Mouse (Mus musculus): ENCODE results near the gene Usp6nl.

Usp6nl gene

DNA sequence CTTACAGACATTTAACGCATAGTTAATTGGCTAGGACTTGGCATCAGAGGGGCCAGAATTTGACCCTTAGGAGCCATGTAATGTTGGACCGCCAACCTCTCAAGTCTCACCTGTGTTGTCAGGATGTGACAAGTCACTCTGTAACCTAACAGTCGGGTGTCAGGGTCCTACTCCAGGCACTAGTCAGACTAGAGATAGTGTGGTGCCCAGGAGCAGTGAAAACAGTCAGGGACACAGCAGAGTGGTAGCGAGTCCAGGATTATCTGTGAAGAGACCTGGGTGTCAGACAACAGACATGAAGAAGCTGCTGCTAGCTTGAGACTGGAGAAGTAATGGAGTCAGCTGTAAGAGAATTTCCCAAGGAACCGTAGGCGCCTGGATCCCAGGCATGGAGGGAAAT is 45.0 kb downstream of the Usp6nl start:
- no peak for DNase-seq (ENCODE audit: low spot score in 2 of 2)

DNA sequence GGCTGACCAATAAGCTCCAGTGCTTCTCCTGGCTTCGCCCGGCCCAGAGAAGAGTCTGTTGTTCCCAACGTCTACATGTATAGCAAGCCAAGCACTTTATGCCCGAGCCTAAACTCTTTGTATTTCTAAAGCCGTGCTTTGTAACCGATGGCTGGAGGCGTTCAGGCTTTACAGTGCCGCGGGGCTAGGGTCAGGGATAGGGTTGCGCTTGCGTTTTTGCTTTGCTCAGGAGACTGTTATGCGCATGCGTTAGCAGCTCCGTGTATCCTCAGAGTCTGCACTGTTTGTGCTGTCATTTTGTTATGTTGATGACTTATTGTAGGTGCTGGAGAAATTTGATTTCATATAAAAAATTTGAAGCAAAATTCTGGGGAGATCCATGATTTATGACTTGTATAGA is 51.7 kb downstream of the Usp6nl start:
- no peak for DNase-seq (ENCODE audit: low spot score in 2 of 2)

DNA sequence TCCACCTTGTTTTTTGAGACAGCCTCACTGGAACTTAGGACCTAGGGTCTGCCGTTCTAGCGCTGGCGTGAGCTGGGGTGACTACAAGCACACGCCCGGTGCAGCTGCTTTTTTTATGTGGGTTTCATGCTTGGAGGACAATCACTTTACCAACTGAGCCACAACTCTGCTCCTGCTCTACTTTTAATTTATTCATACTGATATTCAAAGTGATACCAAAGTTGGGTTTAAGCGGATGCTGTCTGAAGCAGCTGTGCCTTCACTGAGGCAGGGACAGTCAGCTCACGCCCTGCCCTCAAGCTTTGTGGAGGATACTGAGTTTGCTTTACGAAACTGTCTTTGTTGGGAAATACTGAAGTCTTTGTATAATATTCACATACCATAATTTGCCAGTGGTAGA is 53.6 kb downstream of the Usp6nl start:
- DNase-seq (ENCODE audit: low spot score in 2 of 2) = no peak

DNA sequence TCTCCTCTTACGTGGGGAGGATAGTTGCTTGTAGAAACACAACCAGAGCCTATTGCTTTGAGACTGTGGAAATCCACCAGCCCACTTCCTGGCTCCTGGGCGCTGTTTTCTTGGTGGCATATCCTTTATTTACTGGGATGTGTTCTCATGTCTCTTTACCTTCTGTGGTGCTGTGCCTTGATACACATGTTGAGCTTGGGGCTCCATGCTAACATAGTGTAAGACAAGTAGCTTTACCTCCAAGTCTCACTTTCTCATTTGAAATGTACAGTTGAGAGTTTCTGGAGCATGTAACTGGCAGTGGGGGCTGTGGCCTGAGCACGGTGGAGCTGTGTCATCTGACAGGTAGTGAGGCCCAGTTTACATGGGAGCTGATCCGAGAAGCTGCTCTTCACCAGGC is 54.5 kb downstream of the Usp6nl start:
- no peak for DNase-seq (ENCODE audit: low spot score in 2 of 2)

DNA sequence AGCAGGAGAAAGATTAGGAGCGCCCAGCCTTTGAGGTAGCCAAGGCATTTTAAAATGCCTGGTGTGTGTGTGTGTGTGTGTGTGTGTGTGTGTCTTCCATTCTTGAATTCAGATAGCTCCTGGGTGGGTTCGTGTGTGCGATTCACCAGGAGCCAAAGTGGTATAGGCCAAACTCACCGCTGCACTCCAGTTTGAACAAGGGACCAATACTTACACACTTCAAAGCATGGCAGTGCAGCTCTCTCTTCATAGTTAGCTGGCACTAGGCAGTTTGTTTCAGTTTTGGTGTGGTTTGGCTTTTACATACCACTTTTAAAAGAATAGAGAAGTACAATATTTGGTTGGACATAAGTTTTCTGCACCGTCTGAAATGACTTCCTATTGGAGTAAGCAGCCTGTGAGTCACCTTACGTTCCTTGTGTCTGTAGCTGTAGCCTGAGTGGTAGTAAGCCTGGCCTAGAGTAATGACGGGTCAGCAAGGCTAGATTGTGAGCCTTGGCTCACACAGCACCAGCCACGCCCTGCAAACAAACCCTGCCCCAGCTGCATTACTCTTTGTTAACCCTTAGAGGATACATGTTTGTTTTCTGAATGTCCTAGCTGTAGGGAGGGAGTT is 56.2 kb downstream of the Usp6nl start:
- DNase-seq (ENCODE audit: low spot score in 2 of 2) = no peak

DNA sequence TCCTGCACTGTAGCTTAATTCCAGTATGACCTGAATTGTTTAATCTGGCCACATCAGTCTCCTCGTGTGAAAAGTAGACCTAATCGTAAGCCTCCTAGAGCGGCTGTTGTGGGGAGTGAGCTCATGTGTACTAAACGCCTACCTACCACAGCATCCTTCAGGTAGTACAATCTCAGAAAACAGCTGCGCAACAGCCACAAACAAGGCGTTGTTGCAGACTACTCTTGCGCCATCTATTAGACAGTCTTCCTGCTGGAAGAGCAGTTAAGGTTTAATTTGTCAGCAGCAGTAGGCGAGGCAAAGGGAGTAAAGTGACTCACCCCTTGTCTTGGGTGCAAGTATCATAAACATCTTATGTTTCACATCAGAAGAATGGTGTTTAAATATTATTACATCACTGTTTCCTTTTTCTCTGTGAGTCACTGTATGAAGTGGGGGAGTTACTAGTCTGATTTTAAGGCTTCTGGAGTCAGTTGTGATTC is 57.3 kb downstream of the Usp6nl start:
- no peak for DNase-seq (ENCODE audit: low spot score in 2 of 2)

DNA sequence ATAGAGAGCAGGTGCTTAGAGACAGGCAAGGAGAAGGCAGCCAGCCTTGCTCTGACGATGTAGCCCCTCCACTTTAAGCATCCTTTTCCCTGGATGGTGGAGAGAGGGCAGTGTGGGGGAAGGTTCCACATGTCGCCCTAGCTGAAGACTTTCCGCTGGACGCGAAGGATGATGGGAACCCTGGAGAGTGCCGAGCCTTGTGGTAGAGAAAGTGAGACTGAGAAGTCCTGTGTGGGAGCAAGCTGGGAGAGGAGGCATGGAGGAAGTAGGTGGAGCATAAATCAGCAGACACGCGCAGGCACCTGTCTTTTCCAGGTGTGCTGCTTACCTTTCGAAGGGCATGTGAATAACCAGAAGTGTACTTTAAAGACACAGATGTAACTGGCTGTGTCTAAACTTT is 57.9 kb downstream of the Usp6nl start:
- DNase-seq (ENCODE audit: low spot score in 2 of 2) = no peak

DNA sequence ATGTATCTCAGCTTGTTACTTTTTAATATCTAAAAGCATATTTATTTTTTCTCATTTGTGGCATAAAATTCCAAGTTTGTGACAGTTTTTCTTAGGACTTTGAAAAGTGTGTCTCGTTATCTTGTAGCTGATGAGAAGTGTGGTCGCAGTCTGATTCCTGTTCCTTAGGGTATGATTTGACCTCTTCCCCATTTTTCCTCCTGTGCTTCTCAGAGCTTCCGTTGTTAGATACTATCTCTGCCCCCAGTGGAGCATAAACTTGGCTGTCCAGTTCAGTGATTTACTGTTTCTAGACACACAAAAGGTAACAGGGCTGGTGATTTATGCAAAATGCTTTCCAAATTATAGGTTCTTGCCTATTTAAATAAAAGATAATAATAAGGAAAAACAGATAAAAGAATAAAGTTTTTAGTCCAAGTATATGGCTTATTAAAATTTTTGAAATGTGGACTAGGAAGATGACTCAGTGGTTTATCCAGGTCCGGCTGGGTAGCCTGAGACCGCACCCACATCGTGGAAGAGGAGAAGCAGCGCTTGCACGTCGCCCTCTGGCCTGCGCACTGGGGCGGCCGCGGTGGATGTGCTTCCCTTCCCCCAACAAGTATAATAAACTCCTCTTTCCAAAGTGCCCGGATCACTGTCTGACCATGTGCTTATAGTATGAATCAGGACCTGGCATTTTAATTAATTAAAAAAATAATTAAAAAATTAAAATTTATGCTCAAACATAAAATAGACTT is 62.1 kb downstream of the Usp6nl start:
- DNase-seq (ENCODE audit: low spot score in 2 of 2) = no peak

DNA sequence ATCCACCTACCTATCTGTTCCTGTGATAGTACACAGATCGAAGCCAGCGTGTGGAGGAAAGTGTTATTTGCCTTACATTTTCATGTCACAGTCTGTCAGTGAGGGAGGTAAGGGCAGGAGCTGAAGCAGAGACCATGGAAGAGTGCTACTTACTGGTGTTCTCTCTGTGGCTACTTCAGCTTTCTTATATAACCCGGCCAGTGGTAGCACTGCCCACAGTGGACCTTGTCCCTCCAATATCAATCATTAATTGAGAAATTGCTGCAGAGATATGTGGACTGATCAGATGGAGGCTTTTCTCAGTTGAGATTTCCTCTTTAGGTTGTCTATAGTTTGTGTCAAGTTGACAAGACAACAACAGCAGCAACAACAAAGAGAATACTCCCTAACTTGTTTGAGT is 66.7 kb downstream of the Usp6nl start:
- DNase-seq (ENCODE audit: low spot score in 2 of 2) = no peak

DNA sequence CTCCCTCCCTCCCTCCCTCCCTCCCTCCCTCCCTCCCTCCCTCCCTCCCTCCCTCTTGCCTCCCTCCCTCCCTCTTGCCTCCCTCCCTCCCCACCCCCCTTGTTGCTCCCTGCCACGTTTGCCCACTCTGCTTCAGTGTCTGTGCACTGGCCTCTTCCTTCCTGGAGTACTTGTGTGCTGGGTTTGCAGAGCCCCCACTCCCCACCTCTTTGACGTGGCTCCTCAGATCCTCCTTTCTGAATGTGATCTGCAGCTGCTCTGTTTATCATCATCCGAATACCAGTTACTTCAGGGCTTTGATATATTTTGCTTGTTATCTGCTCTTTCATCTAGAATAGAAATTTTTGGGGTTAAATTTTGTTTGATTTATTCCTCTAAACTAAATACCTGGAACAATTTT is 68.8 kb downstream of the Usp6nl start:
- no peak for DNase-seq (ENCODE audit: low spot score in 2 of 2)

DNA sequence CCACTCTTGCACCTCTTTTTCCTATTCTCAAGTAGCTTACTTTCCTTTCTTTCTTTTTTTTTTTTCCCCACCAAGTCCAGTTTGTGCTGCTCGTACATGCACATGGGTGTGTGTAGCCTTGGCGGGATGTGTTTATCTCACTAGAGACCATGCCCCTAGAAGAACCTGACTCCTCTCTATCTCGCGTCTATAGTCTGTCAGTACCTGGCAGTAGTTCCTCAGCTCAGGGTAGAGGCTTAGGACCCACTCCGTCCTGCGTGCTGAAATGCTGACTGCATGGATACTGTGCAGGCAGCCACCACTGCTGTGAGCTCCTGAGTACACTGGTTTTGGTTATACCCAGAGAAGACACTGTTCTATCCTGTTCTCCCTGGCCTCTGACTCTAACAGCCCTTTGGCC is 69.5 kb downstream of the Usp6nl start:
- DNase-seq (ENCODE audit: low spot score in 2 of 2) = no peak

DNA sequence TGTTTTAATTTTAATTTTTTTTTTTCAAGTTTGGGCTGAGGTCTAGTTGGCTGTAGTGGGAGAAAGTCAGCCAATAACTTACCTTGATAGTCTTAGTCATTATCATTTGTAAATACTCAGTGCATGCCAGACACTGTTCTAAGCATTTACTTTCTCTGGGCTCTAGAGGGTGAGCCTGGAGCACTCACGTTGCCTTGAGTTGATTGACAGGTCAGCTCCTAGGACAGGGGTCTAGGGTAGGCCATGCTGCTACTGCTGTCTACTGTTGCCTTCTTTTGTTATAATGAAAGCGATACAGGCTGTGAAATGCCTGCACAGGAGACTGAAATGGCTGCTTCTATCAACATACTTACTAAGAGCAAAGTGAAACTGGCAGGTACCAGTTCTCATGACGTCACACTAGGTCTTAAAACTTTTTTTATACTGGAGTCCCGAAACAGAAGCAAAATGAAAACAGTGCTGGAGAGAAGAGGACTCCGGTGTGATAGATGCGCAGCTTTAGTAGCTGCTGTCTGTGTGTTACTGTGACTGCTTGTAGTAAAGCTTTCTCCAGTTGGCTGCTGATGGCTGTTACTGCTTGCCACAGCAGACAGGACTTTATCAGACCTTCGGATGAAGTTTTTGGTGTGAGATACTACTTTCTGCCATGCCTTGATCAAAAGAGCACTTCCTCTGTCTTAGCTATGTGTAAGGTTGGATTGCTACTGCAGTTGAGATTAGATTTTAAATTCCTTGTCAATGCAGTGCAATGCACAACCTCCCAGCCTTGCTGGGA is 73.6 kb downstream of the Usp6nl start:
- no peak for DNase-seq (ENCODE audit: low spot score in 2 of 2)

DNA sequence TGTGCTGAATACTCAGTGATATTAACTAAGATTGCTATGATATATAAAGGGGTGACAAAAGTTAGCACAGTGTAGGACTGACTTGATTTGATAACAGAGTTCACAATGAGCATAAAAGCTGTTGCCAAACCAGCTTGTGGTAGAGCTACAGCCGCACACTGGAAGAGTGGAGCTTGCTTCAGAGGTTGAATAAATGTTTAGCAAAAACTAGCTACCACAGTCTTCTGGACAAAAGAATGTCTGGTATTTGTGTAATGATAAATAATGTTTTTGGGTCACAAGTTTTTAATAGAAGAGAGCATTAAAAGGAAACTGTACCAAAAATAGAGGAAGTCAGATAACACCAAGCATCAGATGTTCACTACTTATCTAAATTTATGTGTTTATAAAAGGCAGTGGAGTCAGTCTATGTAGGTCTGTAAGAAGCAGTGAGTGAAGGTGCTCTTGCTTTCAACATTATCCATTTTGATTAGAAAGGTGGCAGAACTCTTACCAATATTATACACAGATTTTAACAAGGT is 74.2 kb downstream of the Usp6nl start:
- DNase-seq (ENCODE audit: low spot score in 2 of 2) = no peak

DNA sequence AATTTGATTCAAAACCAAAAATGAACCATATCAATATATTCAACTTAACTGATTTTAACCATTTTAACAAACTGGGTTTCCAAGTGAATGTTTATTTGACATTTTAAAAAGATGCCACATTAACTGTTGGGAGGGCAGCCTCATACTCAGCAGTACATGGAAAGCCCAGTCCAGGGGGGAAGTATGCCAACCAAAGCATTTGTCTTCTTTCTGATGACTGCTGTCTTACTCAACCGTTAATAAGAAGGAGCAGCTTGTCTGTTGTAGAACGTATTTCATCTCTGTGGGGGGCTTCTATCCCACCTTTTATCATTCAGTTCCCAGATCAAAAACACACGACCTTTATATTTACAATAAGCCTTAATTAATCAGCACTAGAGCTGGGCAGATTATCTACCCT is 74.7 kb downstream of the Usp6nl start:
- no peak for DNase-seq (ENCODE audit: low spot score in 2 of 2)

DNA sequence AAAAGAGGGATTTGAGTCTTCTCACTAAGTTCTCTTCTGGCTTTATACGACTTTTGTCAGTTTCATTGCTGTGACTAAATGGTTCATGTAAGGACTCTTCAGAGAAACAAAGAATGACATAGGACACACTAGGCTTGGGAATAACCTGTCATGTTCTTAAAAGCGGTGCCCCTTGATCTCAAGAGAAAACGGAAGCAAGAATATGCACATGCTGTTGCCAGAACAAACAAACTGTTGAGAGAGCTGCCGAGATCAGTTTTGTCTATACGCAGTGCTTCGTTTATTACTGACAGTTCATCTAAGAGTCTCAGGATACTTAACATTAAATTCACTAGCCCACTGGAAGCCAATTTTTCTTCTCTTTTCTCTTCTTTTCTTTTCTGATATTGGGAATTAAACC is 76.4 kb downstream of the Usp6nl start:
- no peak for DNase-seq (ENCODE audit: low spot score in 2 of 2)

DNA sequence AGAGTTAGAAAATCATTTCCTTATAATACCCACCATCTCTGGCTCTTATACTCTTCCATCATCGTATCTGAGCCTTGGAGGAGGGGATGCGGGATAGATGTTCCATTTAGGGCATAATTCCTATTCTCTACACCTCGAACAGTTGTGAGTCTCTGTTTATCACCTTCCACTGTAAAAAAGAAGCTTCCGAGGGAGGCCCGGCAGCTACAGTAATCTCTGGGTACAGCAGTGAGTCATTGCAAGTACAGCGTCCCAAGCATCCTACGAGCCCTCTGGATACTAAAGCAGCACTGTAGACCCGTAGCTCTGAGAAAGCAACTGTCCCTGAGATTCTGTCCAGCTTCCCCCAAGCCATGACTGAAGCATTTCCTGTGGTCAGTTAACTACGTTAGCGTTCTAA is 78.6 kb downstream of the Usp6nl start:
- no peak for DNase-seq (ENCODE audit: low spot score in 2 of 2)

DNA sequence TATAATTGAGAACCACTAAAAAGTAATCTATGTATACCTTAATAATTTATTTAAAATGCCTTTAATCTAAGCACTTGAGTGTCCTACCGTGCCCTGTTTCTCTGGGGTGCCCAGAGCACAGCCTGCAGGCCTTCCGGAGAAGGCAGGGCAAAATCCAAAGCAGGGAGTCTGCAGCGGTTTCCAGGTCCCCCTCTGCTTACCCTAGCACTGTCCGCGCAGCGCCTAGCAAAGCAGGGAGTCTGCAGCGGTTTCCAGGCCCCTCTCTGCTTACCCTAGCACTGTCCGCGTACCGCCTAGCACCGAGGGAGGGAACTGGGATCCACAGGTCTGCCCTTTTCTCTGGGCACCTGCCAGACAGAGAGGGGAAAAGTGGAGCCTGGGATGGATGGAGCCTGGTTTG is 80.9 kb downstream of the Usp6nl start:
- DNase-seq (ENCODE audit: low spot score in 2 of 2) = no peak

DNA sequence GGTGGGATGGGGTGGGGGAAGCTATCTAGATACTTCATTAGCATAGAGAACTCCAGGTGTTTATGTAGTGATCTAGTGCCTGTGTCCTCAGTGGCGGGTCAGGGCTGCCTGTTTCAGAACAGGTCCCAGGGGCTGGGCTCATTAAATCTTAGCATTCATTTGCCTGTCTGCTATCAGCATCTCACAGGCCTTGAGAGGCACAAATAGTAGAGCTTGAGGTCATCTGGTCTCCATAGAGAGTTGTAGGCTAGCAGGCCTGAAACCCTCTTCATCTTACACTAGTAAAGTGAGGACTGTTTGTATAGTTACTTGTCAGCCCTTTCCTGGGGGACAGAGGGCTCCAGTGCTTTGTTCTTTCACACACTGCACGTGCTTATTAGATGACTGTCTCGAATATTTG is 81.5 kb downstream of the Usp6nl start:
- DNase-seq (ENCODE audit: low spot score in 2 of 2) = no peak

DNA sequence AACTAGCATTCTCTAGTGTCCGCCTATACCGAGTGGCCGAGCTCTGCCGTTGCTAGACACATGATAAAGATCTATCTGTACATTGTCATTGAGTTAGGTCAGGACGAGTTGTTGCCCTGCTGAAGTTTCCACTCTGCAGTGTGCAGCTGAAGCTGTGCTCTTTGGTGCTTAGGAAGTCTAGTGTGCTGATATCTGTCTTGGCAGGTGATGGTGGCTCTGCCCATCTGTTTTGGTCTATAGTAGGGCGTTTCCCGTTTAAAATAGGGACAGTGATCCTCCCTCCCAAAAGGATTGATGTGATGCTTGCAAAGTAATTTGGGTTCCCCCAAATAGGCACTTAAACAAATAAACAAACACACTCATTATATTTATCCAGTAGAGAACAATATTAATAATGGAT is 82.2 kb downstream of the Usp6nl start:
- DNase-seq (ENCODE audit: low spot score in 2 of 2) = no peak

DNA sequence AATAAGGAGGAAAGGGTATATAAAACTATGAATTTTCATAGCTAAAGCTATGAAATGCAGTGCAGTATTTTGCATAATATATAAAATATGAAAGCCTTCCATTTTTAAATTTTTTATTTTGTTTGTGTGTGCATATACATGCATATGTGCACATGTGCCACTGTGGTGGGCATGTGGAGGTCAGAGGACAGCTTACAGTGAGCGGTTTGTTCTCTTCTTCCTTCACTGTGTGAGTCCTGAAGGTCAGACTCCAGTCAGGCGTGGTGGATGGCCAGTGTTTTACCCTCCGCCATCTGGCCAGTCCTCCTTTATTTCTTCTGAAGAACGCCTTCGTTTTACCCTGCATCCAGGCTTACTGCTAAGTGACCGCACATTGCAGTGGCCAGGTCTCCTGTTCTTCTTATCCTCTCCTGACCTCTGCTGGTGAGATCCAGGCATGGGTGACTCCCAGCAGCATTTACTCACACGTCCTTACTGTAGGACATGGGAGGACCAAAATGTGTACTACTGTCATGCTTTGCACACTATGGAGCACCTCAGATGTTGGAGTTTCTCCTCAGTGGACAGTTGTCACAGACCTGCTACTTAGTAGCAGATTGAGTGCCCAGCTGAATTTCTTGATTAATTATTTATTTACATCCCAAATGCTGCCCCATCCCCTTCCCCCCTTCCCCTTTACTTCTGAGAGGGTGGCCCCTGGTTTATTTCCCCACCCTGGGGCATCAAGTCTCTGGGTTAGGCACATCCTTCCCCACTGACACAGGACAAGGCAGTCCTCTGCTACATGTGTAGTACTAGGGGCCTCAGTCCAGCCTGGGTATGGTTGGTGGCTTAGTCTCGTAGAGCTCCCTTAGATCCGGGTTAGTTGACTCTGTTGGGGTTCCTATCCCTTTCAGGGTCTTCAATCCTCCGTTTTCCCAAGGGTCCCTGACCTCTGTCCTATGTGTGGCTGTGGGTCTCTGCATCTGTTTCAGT is 82.9 kb downstream of the Usp6nl start:
- peak; percentile 65 to 71 for DNase-seq (ENCODE audit: low spot score in 2 of 2)

DNA sequence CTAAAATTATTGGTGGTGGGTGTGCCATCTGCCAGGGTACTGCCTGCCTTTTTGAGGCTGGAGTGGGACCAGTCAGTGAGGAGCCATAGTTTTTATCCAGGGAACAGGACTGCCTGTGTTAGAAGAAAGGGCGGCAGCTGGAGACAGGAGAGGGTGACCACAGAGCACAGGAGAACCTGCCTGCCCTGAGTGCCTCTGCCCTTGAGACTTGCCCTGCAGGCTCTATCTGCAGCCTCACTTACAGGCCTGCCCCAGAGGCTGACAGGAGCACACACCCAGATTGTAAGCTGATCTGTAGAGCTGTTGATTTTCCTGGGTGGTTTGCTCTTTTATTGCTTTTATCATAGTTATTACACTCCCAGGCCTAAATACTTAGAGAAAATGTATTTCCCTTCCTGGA is 85.2 kb downstream of the Usp6nl start:
- DNase-seq (ENCODE audit: low spot score in 2 of 2) = no peak

DNA sequence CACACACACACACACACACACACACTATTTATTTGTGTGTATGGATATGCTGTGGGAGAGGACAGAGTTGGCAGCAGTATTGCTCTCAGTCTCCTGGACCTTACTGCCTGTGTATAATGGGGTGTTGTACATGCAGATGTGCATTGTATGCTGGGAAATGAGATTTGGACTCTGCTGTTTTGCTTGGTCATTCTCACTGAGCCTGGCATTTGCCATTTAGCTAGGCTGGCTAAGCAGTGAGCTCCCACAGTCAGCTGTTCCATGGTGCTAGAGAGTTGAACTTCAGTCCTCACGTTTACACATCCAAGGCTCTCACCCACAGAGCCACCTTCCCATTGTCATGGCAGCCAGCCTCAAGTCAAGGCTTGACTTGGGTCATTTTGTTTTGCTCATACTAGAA is 90.2 kb downstream of the Usp6nl start:
- DNase-seq (ENCODE audit: low spot score in 2 of 2) = no peak
